Mouse (Mus musculus): Measurements from ENCODE around the gene Wap. TPM values are rescaled to one million over a fixed set of nuclear protein-coding genes. Genes with fewer than 3 reads are reported as not detected.

The Wap gene
- polyA plus RNA-seq, 1 experiment from 2014 or later: not detected

DNA sequence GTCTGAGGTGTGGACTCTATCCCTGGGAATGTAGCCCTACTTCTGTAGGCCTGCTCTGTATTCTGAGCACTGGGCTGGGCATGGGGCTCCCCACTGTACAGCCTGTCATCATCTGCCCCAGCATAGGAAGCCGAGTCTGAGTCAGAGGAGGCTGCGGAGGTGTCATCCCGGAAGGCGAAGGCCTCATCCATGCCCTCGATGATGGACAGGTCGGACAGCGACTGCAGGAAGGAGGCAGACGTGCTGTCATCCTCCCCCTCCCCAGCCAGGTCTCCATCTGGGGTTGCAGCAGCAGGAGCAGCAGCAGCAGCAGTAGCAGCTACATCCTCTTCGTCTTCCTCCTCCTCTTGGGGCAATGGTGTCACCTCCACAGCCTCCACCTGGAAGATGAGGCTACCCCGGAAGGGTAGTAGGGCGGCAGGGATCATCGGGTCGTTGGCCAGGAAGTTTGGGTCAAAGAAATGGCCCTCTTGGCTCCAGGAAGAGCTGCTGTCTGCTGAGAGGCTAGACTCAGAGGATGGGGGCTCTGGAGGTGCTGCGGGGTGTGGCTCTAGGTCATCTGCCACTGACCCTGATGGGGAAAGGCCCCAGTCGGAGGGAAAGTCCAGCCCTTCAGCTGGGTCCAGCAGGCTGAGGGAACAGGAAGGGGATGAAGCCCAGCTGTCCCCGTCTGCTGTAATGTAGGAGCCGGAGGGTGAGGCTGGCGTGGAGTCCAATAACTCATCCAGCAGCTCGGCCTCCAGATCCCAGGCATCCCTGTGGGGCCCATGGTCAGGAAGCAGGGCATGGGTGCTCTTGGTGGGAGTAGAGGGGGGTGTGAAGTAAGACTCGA lies 36.6 kb downstream of the Wap start:
- no peak overlapping the region for H3K4me3 ChIP-seq
- WGBS: 87% methylated on average over 20 of the region's 20 CpGs
- no peak overlapping the region for H3K9ac ChIP-seq (replicated peaks)
- H3K27me3 ChIP-seq: no peaks in the 10 kb centered on the region
- no peaks in the 10 kb centered on the region for H3K9me3 ChIP-seq
- peaks cover 37% of the 10 kb centered on the region for H3K36me3 ChIP-seq
- no peak for ATAC-seq (replicated peaks)
- peaks cover 63% of the 10 kb centered on the region for H3K4me1 ChIP-seq
- no peak overlapping the region for H3K27ac ChIP-seq (replicated peaks)
- no peak overlapping the region for H3K4me2 ChIP-seq (replicated peaks)

GRCm38 (mm10) chr11:6600284-6600944 lies 38.0 kb downstream of the Wap start:
- ATAC-seq (replicated peaks): no peak
- WGBS: 91% methylated on average over 8 of the region's 8 CpGs
- Histone ChIP-seq H3K27ac (replicated peaks) (0 out of 2 replicates have a peak overlapping the region, but pooled peaks have one; percentile 16), H3K4me2 (replicated peaks) (no peak overlapping the region), H3K9me3 (no peaks in the 10 kb centered on the region), H3K36me3 (peaks cover 47% of the 10 kb centered on the region), H3K9ac (replicated peaks) (no peak overlapping the region), H3K4me1 (peaks cover 53% of the 10 kb centered on the region), H3K4me3 (no peak overlapping the region), H3K27me3 (no peaks in the 10 kb centered on the region)

- Histone ChIP-seq H3K4me1 (peaks cover 50% of the 10 kb centered on the region), H3K27me3 (no peaks in the 10 kb centered on the region), H3K27ac (replicated peaks) (peak overlapping the region; percentile 68), H3K9ac (replicated peaks) (peak overlapping the region; percentile 40; the same call in 1 of the 2 replicates), H3K4me2 (replicated peaks) (peak overlapping the region; percentile 47), H3K9me3 (no peaks in the 10 kb centered on the region), H3K36me3 (peaks cover 48% of the 10 kb centered on the region), H3K4me3 (peak overlapping the region; percentile 26; the same call in 1 of the 2 replicates)
- WGBS: 82% methylated on average over 6 of the region's 6 CpGs
- ATAC-seq (replicated peaks): no peak
Measured at GRCm38 (mm10) chr11:6599831-6600230, 38.6 kb downstream of the Wap start.

DNA sequence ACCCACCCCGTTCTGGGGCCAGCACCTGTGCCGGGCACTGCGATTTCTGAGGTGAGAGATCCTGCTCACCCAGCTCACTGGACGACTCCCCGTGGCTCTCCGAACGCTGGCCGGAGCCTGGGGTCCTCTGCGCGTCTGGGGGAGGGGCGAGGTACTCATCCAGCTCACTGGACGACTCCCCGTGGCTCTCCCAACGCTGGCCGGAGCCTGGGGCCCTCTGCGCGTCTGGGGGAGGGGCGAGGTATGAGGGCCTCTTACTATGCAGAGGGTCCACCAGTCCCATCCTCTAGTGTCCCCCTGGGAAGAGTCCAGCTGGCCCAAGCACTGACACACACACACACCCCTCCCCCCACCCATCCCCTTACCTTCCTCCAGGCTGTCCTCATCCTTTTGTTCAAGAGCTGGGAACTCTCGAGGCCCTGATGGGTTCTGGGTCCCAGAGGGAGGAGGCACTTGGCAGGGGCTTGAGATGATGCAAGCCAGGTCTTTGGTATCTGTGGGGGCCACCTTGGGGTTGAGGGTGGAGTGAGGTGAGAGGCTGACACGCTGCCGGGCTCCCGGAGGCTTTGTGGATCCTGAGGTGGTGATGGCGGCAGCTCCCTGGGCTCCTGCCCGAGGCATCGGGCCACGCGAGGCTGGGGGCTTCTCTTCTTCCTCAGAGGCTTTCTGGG lies 39.3 kb downstream of the Wap start:
- ATAC-seq (replicated peaks): peak; percentile 11
- peaks cover 54% of the 10 kb centered on the region for H3K36me3 ChIP-seq
- no peaks in the 10 kb centered on the region for H3K27me3 ChIP-seq
- no peaks in the 10 kb centered on the region for H3K9me3 ChIP-seq
- WGBS: 14% methylated on average over 27 of the region's 27 CpGs
- peaks cover 43% of the 10 kb centered on the region for H3K4me1 ChIP-seq
- H3K4me3 ChIP-seq: peak overlapping the region; percentile 26
- H3K9ac ChIP-seq (replicated peaks): peak overlapping the region; percentile 40
- H3K27ac ChIP-seq (replicated peaks): peak overlapping the region; percentile 68
- peak overlapping the region; percentile 47 for H3K4me2 ChIP-seq (replicated peaks)

DNA sequence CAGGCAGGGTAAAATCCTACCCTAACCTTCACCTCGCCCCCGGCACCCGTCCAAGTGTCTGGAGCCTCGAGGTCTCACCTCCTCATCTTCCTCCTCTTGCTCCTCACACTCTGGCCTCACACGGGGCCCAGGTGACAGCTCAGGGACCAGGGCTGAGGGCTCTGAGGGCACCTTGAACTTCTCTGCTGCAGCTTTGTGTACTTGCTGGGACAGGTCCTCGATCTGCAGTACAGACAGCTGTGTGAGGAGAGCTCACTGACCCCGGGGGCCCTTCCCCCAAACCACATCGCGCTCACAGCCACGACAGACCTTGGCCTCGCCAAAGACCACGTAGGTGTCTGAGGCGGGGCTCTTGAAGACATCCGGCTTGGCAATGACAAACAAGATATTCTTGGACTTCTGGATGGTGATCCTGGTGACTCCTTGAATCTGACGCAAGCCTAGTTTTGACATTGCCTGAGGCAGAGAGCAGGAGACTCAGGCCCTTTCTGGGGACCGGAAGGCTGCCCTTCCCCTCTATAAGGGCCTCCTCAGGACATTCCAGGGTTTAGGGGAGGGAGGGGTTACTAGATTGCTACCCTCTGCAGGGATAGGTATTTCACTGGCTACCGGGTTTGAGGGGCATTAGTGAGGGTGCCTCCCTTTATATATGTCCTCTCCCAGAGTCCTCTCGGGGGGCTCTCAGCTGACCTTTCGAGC lies 40.1 kb downstream of the Wap start:
- Histone ChIP-seq H3K36me3 (peaks cover 60% of the 10 kb centered on the region), H3K4me2 (replicated peaks) (peak overlapping the region; percentile 47), H3K27ac (replicated peaks) (peak overlapping the region; percentile 68), H3K4me1 (peaks cover 35% of the 10 kb centered on the region), H3K9me3 (no peaks in the 10 kb centered on the region), H3K9ac (replicated peaks) (peak overlapping the region; percentile 40), H3K4me3 (peak overlapping the region; percentile 26), H3K27me3 (no peaks in the 10 kb centered on the region)
- ATAC-seq (replicated peaks): 0 out of 2 replicates have a peak, but pooled peaks have one; percentile 6
- WGBS: 62% methylated on average over 19 of the region's 19 CpGs

GRCm38 (mm10) chr11:6597523-6597922 lies 40.9 kb downstream of the Wap start:
- Histone ChIP-seq H3K9ac (replicated peaks) (no peak overlapping the region), H3K36me3 (peaks cover 65% of the 10 kb centered on the region)
- ATAC-seq (replicated peaks): no peak

GRCm38 (mm10) chr11:6596616-6597015 lies 41.8 kb downstream of the Wap start:
- Histone ChIP-seq H3K27me3 (no peaks in the 10 kb centered on the region), H3K27ac (replicated peaks) (no peak overlapping the region), H3K36me3 (peaks cover 65% of the 10 kb centered on the region), H3K9ac (replicated peaks) (no peak overlapping the region), H3K4me3 (no peak overlapping the region), H3K4me1 (peaks cover 26% of the 10 kb centered on the region), H3K9me3 (no peaks in the 10 kb centered on the region), H3K4me2 (replicated peaks) (no peak overlapping the region)
- no peak for ATAC-seq (replicated peaks)
- WGBS: 80% methylated on average over 3 of the region's 3 CpGs

More at GRCm38 (mm10) chr11:6597523-6597922, 40.9 kb downstream of the Wap start:
- H3K9me3 ChIP-seq: no peaks in the 10 kb centered on the region
- H3K4me2 ChIP-seq (replicated peaks): no peak overlapping the region
- no peaks in the 10 kb centered on the region for H3K27me3 ChIP-seq
- H3K4me1 ChIP-seq: peaks cover 27% of the 10 kb centered on the region
- no peak overlapping the region; the same call in 1 of the 2 replicates for H3K27ac ChIP-seq (replicated peaks)
- H3K4me3 ChIP-seq: no peak overlapping the region
- WGBS: 71% methylated on average over 7 of the region's 7 CpGs

DNA sequence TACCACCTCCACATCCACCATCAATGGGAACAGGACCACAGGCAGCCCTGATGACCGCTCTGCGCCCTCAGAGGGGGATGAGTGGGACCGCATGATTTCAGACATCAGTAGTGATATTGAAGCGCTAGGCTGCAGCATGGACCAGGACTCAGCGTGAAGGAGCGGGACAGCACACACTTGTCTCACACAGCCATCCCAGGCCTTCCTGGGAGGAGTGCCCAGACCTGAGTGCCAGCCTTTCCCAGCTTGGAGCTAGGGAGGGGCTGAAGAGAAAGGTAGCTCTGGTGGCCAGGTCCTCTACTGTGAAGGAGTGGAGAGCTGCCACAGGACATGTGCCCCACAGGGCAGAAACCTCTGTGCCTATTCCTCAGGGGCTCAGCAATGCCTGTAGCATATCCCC lies 42.2 kb downstream of the Wap start:
- Histone ChIP-seq H3K27me3 (no peaks in the 10 kb centered on the region), H3K4me2 (replicated peaks) (no peak overlapping the region), H3K4me3 (no peak overlapping the region), H3K9ac (replicated peaks) (no peak overlapping the region), H3K36me3 (peaks cover 65% of the 10 kb centered on the region), H3K4me1 (peaks cover 26% of the 10 kb centered on the region), H3K27ac (replicated peaks) (no peak overlapping the region), H3K9me3 (no peaks in the 10 kb centered on the region)
- ATAC-seq (replicated peaks): no peak
- 97% methylated on average over 6 of the region's 6 CpGs for WGBS

DNA sequence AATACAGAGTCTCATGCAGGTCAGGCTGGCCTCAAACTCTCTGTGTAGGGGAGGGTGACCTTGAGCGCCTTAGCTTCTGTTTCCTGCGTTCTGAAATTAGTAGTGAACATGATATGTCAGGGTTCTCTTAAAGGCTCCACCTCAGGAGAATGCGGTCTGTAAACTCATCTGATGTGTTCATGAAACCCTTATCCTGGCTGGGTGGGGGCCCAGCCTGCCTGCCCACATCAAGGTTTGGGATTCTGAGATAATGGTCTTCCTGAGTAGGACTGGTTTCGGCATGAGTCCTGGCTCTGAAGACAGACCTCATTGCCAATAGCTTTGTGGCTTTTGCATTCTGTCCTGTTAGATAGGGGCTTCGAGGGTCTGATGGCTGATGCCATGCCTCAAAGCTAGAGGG lies 43.1 kb downstream of the Wap start:
- Histone ChIP-seq H3K9me3 (no peaks in the 10 kb centered on the region), H3K4me2 (replicated peaks) (no peak overlapping the region), H3K27ac (replicated peaks) (no peak overlapping the region), H3K4me3 (no peak overlapping the region), H3K36me3 (peaks cover 64% of the 10 kb centered on the region), H3K9ac (replicated peaks) (no peak overlapping the region), H3K4me1 (peaks cover 24% of the 10 kb centered on the region), H3K27me3 (no peaks in the 10 kb centered on the region)
- no peak for ATAC-seq (replicated peaks)
- WGBS: 89% methylated on average over 5 of the region's 5 CpGs

- WGBS: 86% methylated on average over 6 of the region's 6 CpGs
- no peak overlapping the region for H3K27ac ChIP-seq (replicated peaks)
- no peaks in the 10 kb centered on the region for H3K27me3 ChIP-seq
- H3K4me2 ChIP-seq (replicated peaks): no peak overlapping the region
- H3K4me1 ChIP-seq: peaks cover 19% of the 10 kb centered on the region
- H3K9ac ChIP-seq (replicated peaks): no peak overlapping the region
- no peak for ATAC-seq (replicated peaks)
- H3K4me3 ChIP-seq: no peak overlapping the region
- H3K36me3 ChIP-seq: peaks cover 68% of the 10 kb centered on the region
- no peaks in the 10 kb centered on the region for H3K9me3 ChIP-seq
Measured at GRCm38 (mm10) chr11:6594845-6595244, 43.6 kb downstream of the Wap start.

- Histone ChIP-seq H3K27ac (replicated peaks) (no peak overlapping the region), H3K4me3 (no peak overlapping the region), H3K4me1 (peaks cover 6% of the 10 kb centered on the region; the same call in 1 of the 2 replicates), H3K4me2 (replicated peaks) (no peak overlapping the region), H3K27me3 (no peaks in the 10 kb centered on the region), H3K9ac (replicated peaks) (no peak overlapping the region), H3K9me3 (no peaks in the 10 kb centered on the region), H3K36me3 (peaks cover 76% of the 10 kb centered on the region)
- no peak for ATAC-seq (replicated peaks)
- 78% methylated on average over 11 of the region's 11 CpGs for WGBS
Measured at GRCm38 (mm10) chr11:6593406-6593805, 45.0 kb downstream of the Wap start.
